ENCODE assay signal across 17 mouse cellular contexts in the genomic region with DNA sequence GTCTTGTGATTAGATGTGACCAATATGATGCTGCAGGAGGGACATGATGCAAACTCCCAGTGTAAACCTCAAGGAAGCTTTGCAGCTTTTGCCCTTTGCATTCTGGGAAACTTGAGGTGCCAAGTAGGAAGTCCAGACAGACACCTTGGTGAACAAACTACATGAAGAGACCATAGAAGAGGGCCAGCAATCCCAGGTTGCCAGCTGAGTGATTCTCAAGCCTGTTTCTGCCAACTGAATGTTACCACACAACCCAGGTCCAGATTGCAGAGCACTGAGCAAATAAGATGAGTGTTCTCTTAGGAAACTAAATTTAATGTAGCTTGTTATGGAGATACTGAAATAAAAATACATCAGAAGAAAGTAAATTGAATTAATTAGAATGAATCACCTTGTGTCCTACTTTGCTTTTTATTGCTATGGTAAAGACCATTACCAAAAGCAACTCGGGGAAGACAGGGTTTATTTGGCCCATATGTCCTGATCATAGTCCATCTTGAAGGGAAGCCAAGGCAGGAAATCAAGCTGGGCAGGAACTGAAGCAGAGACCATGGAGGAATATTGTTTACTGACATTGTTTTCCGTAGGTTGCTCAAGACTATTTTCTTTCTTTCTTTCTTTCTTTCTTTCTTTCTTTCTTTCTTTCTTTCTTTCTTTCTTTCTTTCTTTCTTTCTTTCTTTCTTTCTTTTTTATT. TPM values are rescaled to one million over a fixed set of nuclear protein-coding genes. Genes with fewer than 3 reads are reported as not detected.
A peak's percentile ranks its signal among the peaks of the same experiment; 100 is the strongest.
DNase-seq lines count a peak whose midpoint lies in the region.
"Had no signal": no experiment of that assay in that cellular context is flagged by ENCODE, and none has a peak within 500 bp of the region (broad histone marks: within the 10 kb centered on the region; RNA-seq: fewer than 3 reads in every experiment).

No protein-coding gene starts in this region.

- peak; percentile 11 to 21 for DNase-seq in left cerebral cortex, adult 18-20 months (ENCODE audit: low spot score in 2 of 2)
- DNase-seq in left cerebral cortex, postnatal 10 days (ENCODE audit: extremely low spot score in 1 of 2, low spot score in 2 of 2) = no peak
- DNase-seq in cerebellum, adult 11 months = peak; percentile 27
- DNase-seq in cerebellum, adult 8-10 months = peak; percentile 21
- DNase-seq in left cerebral cortex, postnatal 25 days (ENCODE audit: low spot score in 2 of 2) = peak; percentile 29 to 76
- no peak for DNase-seq in kidney, postnatal 10 days
- no peak for DNase-seq in spleen, adult 18-20 months
- DNase-seq: adrenal gland, adult 2 months; embryo, embryonic 11 days; gastrocnemius, postnatal 25 days; heart, postnatal 36 days; kidney, adult 2 months; lung, adult 2 months; retina, postnatal 1 day had no signal

- intact Hi-C loops in left cerebral cortex, postnatal 10 days (cut with DNase I) = no loop called here
- intact Hi-C loops in left cerebral cortex, postnatal 25 days (cut with DNase I) = no loop called here

RNA-seq across cellular contexts. Expression of a gene that starts 38.2 kb away (rescaled TPM):
- total RNA-seq in left cerebral cortex, adult 18-20 months (2021) = under 1 TPM; 0.66 to 0.70 TPM
- 1 to 10 TPM; 1.0 to 1.3 TPM for total RNA-seq in left cerebral cortex, postnatal 10 days (2021)
- total RNA-seq in left cerebral cortex, postnatal 25 days (2021) = 1 to 10 TPM in 1 of 2 experiments, under 1 TPM in 1; 0.55 to 1.0 TPM
- total RNA-seq: G1E; gastrocnemius, postnatal 25 days; heart, postnatal 36 days; hindbrain, postnatal 0 days; neutrophil, adult 5-6 weeks had no signal

Comparison
In these comparisons a context has a peak if more than half of its experiments do, and no peak if none do; other contexts are left out.
1. DNase-seq: peak in left cerebral cortex, adult 18-20 months (2 of 2), cerebellum, adult 11 months (single experiment), cerebellum, adult 8-10 months (single experiment) and left cerebral cortex, postnatal 25 days (2 of 2); none in left cerebral cortex, postnatal 10 days (0 of 2), kidney, postnatal 10 days (single experiment) and spleen, adult 18-20 months (0 of 2).